Mouse (Mus musculus) adrenal gland, postnatal 14 days (tissue): ENCODE data around the gene Erfe. TPM values are rescaled to one million over a fixed set of nuclear protein-coding genes. Genes with fewer than 3 reads are reported as not detected.

ENCODE experiments used
- DNase-seq: peaks from one replicate; pipeline ENCODE4 v3.0.0; 2021; ENCODE audit warnings: mixed read lengths
- total RNA-seq: library from RNA; stranded (reverse); gene quantifications from 2 replicates; pipeline ENCODE4 v1.2.3, GENCODE M21; 2021

The Erfe gene
- total RNA-seq, 1 experiment from 2014 or later = 7.3 TPM

DNA sequence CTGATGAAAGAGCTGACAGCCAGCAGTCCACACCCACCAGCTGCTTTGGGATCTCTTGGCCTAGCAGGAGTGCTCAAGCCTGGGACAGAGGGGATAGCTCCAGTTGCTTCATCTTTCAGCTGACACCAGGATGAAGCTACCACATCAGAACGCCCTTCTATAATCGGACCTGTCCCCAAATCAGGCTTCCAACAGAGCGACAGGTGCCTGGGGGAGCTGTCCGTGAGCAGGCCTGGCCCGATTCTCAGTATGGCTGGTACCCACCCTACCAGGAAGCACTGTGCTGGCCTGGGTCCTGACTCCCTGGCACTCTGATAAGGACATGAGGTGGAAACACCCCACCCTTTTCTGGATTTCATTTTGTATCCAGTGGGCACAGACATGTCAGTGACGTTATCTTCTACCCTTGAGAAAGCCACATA, 7.2 kb downstream of the Erfe start:
- DNase-seq = no peak

DNA sequence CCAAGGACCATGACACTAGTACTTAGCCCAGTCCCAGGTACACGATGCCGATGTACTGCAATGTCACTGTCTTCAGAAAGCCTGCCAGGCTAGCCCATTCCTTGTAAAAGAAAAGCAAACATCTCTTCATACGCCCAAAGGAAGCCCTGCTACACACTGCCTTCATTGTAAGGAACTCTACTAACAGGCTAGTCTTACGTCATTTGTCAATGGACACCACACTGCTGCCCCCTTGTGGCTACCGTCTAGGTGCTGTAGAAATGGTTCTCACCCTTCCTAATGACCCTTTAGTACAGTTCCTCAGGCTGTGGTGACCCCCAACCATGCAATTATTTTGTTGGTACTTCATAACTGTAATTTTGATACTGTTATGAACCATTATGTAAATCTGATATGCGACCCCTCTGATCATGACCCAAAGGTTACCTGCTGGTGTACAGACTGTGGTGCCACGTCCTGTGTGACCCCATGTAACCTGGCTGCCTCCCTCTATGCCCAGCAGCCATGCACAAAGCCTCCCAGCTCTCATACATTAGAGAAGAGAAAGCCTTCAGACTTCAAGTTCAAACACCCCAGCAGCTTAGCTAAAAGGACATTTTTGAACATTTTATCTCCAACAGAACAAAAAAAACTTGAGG, 14.3 kb downstream of the Erfe start:
- DNase-seq = peak; percentile 86

DNA sequence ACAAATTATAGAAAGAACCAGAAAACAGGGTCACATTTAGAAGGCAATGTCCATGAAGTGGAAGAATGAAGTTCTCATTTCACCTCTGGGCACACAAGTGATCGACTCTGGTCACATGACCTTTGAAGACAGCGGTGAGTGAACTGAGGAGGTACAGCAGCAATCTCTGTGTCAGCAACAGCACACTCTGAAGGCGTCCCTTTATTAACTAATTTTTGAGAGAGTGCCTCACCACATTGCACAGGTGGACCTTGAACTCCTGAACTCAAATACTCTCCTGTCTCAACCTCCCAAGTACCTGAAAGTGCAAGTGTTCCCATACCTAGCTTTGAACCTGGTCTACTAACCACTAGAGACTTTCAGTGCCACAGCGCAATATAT, 14.9 kb downstream of the Erfe start:
- DNase-seq = no peak

DNA sequence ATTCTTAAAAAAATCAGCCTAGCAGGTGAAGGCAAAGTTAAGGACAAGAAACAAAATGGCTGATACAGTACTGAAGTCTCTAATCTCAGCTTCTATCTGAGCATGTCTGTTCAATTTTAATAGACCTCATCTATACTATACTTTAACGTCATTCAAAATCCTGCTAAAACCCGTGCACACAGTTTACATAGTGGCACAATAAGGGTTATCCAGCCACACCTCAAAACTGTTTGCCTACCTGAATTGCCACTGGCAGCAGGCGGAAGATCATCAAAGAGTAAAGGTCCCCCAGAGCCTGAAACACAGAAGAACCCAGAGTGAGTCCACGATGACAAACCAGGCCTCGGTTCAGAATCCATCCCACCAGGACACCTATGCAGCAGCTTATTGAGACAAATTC, 24.1 kb downstream of the Erfe start:
- DNase-seq = no peak

DNA sequence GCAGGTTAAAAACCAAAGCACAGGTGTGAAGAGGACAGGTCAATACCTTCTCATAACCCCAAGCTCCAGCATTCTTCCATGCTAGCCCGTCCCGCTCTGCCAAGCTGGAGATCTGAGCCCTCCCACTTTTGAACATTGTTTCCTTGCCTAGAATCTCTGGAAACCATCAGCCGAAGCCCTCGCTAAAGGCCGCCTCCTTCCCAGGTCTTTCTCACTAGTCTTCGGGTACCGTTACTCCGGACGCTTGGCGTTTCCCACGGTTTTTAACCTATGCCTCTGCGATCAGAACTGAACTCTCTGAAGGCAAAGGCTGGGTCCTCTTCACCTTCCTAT, 31.7 kb downstream of the Erfe start:
- DNase-seq = no peak

DNA sequence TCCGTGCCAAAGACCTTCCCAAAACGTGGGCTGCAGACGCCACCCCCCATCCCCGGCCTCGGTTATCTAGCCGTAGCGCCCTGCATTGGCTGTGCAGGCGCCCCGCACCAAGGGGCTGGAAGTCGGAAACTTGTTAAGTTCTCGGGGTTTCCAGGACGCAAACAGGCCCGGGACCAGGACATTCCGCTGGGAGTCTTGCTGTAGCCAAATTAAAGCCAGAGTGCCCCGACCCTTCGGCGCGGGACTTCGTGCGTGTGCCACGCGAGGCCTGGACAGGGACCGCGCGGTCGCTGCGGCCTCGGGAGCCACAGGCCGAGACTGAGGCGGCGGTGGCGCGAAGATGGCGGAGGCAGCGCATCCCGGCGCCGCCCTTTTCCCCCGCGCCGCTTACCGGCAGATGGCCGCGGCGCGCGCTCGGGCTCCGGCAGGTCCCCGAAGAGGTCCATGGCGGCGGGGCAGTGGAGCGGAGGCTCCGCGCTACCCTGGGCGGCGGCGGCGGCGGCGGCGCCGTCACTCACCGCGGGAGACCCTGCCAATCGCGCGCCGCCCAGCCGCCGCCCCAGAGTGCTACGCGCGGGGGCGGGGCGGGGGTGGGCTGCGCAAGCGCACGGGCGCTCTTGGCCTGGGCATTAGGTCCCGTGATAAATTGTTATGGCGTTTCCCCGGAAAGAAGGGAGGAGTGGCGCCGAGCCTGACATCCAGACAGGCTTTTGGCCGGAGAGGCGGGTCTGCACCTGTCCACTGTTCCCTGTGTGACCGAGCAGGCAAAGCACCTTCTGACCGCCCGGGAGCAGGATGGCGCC, 32.2 kb downstream of the Erfe start, which contains the start of gene Ilkap:
Gene Ilkap (minus strand): TSS at position 556 of the 803 bp plus-strand sequence.
- peak; percentile 91 for DNase-seq

DNA sequence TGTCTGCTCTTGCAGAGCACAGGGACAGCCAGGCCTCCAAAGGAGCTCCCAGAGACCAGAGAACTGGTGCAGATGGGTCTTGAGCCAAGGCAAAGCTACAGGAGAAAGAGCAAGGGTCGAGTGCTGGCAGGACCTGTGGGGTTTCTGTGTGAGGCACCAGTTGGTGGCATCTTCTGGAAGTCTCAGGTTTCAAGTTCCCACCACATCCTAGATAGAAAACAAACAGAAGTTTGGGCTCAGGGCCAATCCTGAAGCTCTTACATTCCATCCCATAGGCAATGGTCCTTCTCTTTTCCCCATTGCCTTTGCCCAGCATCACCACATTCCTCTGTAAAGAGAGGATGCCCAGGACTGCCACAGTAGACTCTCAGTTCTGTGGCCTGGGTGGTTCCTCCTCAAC, 38.7 kb downstream of the Erfe start:
- no peak for DNase-seq

DNA sequence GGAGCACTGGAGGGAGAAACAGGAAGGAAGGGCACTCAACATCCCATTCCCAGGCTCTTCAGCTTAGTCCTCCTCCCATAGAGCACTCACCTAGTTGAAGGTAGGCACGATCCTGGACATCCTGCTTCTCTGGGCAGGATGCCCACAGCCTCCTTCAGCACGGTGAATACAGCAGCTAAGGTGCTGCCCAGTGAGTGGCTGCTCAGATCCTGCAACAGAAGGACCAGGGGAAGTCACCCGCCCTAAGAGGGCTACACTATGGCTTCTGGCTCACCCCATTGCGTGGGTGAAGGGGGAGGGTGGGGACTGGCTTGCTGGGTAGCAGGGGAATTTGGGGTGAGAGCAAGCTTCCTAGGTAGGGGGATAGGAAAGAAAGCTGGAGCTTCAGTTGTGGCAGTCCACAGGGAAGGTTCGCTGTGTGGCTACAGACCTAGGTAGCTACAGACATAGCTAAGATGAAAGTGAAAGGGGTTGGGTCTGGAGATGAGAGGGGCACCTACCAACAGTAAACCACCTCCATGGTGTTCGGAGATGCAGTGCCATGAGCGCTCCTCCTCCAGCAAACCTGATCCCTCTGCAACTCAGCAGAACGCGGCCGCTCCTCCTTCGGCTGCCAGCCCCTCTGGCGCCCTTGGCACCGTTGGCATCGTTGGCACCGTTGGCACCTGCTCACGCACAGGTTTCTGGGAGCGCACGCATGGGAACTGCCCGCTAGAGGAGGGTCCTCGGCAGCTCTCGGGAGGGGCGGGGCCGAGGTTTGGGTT, 39.4 kb downstream of the Erfe start:
- DNase-seq = no peak

DNA sequence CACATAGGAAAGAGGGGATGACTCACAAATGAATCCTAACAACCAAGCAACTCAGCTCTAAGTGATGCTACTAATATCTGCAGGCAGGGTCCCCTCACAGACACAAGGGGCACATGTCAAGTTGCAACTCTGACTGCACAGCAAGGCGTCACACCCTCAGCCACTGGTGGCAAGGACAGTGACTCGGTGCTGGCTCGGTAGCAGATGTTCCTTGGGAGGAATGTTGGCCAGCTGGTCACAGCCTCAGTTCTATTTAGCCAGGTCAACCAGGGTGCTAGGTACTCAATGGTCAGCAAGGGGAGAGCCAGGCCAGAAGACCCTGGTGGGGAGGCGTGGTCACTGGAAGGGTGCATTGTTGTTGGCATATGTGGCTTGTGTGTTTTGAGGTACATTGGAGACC, 41.6 kb downstream of the Erfe start:
- no peak for DNase-seq

DNA sequence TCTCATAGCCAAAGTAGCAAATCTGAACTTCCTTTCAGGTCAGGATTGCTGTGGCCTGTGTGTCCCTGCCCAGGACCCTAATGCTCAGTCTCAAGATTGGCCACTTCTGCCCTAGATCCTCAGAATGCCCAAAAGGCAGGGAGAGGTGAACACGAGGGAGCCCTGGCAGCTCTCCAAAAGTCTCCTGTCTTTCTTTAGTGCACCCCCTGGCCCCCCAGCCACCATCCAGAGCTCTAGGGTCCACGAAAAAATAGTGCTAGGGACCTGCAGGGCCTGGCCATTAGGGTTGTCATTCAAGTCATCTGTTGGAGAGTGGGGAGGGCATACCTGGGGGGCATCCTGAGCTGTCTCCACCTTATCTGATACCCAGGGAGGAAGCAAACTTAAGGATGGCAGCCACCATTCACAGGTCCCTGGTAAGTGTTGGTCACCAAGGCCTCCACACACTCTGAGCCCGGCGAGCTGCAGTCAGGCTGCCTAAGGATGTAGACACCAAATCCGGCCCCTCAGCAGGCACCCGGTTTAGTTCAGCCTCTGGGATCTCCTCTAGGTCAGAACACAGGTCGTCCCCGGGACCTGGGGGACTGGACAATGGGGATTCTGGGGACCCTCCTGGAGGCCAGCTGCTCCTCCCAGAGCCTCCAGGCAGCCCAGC, 45.5 kb downstream of the Erfe start:
- DNase-seq = no peak

DNA sequence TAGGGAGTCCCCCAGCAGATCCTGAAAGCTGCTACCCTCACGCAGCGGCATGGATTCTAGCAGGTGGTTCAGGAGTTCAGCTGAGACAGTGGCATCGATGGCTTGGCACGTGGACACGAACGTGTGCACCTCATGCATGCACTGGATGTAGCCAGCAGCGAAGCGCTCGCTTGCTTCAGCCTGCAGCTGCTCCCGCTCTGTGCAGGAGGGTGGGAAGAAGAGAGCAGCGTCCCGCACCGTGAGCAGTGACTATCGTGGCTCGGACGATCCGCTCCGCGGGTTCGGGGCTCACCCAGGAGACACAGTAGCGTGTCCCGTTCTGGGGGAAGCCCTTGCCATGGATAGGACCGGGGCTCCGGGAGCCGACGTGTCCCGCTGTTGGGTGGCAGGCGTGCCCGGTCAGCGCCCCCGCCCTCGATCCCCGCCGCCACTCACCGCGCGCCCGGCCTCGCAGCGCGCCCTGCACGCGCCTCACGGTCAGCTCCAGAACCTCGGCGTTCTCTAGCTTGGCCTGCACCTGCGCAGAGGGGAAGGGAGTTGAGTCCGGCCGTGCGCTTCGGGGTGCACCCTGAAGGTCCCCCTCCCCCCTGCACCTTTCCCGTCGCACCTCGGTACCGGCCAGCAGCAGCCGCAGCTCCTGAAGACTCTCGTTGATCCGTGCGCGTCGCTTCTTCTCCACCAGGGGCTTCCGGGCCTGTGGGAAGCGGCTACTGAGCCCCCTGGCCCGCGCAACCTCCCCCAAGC, 46.2 kb downstream of the Erfe start:
- DNase-seq = peak; percentile 75

DNA sequence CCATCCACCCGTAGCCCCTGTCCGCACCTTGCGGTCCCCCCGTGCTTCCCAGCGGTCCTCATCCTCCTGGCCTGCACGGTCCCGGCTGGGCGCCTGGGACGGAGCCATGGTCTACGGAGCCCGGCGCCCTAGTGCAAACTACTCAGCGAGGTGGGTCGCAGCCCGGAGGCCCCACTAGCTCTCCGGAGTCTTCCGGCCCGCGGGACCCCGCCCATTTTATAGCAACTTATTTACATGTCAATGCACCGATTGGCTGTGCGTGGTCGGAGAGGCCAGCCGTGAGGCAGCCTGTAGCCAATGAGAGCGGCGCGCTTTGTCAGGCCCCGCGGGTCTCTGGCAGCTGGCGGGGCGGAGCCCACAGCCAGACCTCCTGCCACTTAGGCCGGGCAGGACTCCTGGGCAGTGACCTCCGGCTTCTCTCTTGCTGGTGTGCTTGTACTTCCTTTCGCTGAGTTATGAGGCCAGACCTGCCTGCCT, 46.8 kb downstream of the Erfe start:
- peak; percentile 98 for DNase-seq

DNA sequence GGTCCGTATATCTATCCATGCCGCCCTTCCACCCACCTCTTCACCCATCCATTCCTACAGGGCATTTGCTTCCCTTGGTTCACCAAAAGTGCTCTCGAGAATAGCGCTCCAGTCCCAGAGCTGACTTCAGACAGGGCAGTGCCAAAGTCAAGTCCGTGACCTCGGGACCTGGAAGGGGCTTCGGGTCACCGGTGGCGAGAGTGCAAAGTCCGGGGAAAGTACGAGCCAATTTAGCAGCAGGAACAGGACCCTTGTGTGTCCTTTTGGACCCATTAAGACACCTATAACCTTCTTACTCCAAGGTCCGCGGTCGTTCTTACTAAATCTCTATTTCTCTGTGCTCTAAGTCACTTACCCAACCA, 47.3 kb downstream of the Erfe start:
- no peak for DNase-seq

DNA sequence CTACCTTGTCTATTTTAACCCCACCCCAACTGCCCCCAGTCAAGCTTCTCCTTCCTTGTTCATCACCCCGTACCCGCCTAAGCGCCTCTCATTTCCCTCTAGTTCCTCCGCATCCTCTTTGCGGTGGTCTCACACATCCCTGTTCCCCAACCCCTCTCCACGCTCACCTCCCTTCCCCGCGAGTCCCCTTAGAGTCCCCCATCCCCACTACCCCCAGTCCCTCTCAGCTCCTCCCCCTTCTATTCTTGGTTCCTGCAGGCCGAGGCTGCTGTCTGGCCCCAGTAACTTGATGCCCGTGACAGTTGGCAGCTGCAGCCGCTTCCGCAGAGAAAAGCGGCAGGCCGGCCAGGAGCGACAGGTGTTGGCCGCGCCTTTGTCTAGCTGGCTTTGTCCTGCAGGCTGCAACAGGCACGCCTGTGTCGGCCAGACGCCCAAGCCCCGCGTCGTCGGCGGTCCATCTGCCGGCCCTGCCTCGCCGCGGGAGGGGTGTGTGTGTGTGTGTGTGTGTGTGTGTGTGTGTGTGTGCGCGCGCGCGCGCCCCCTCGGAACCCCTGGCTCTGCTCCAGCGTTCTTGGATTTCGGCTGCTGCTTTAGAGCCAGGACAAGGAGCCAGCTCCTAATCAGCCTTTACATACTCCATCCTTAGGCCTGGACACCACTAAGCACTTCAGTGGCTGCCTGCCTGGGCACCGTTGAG, 47.8 kb downstream of the Erfe start, which contains the start of gene Hes6:
Gene Hes6 (minus strand): TSS at position 141 of the 697 bp plus-strand sequence.
- peak; percentile 87 for DNase-seq

DNA sequence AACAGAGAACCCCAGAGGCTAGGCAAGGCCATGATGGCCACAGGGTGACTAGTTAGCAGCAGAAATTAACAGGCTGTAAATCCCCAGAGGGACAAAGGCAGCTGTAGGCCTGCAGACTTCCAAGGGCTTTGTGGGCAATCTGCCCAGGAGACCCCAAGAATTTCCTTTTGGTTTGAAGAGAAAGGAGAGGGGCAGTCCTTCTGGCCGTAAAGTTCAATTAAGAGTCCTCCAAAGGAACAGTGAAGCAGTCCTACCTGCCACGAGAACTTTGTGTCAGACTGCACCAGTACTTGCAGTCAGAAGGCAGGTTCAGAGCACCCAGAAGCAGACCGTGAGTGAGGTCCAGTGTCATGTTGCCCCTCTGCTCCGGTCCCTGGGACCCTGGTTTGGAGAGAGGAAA, 48.7 kb downstream of the Erfe start:
- no peak for DNase-seq

DNA sequence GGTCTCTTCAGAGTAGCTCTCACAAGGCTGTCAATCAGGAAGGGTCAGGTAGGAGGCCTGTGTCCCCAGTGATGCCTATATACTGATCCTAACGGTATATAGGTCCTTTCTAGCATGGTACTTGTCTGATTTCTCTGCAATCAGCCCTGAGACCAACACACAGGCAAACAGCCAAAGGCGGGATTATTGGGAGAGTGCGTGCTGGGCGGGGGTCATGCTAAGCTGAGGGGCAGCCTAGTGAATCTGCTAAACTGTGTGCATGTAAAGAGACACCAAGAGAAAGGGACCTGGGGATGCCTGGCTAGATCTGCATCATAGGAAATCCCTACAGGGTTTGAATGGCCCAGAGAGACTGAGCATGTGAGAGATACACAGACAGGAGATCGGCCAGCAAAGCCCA, 49.1 kb downstream of the Erfe start:
- no peak for DNase-seq

DNA sequence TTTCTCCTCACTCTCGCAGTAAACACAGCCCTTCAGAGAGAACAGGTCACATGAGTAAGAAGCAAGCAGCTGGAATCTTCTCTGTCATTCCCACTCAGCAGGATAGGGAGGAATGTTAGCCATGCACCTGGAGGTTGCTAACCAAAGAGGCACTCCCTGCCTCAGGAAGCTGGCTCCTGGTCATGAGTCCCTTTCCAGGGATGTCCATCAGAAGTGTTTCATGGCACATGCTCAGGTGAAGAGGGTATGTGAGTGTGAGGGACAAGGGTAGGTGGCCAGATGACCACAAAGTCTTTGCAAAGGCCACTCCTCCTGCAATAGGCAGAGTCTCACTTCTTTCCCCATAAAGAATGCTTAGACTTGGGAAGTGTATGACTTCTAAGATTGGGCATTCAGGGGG, 51.8 kb downstream of the Erfe start:
- no peak for DNase-seq

DNA sequence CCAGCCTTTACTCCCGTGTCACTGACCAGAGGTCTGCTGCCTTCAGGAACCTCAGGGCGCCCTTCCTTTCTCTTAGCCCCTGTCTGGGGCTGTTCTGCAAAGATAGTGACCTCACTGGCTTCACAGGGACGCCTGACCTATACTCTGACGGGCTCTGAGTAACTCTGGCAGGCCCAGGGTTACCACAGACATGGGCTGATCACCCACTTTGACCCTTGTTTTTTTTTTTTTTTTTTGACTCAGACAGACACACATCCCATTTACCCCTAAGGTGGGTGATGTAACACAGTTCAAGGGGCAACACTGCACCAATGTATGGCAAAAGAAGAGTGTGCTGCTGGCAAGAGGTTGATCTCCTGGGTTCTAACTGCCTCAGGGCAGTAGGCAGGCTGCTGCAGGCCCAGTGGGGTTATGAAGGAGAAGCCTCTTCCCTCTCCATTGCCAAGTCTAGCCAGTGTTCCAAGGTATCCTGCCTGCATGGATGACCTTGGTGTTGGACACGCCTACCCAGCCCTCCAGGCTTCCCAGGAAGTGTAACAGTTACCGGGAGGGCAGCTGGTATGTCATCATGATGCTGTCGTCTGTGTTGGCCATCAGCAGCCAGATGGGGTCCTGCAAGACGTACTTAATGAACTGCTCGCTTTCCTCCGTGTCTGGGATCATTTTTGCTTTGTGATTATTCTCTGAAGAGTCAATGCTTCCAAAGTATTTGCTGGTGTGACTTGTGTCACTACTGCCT, 53.8 kb downstream of the Erfe start:
- DNase-seq = peak; percentile 82

DNA sequence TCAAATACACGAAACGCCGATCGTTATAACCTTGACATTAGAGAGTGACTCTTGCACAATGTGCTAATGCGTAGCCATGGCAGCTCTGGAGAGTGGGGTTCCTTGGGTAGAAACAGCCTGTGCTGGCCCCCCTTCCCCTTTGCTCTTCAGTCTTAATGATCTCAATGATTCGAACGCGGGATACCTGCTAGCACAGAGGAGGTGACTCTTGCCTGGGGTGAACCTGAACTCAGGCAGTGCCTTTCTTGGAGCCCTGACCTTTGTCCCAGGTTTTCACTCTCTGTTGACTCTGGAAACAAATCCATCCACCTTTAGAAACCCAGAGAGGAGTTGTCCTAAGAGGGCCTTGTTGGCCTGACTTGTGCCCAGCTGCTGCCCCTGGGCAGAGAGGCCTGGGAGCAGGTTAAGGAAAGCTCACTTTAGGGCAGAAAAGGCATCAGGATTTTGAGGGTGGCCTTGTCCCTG, 54.4 kb downstream of the Erfe start:
- DNase-seq = peak; percentile 66
